Mouse (Mus musculus) CH12.LX (cell line): ENCODE data around the gene Anp32b. TPM values are rescaled to one million over a fixed set of nuclear protein-coding genes. Genes with fewer than 3 reads are reported as not detected.
A peak's percentile ranks its signal among the peaks of the same experiment; 100 is the strongest.

Experiments used
- DNase-seq: peaks from one replicate; pipeline ENCODE4 v3.0.0-alpha.2; 2013; ENCODE audit errors: extremely low read depth
- H3K27ac ChIP-seq: 2 replicates; pipeline ENCODE4 v1.5.1; 2012; ENCODE audit warnings: low read depth, mild to moderate bottlenecking, control low read depth, moderate library complexity; ENCODE audit not compliant: insufficient read depth
- H3K27me3 ChIP-seq: replicated peaks from 2 replicates; pipeline ENCODE3; 2012; ENCODE audit warnings: inconsistent platforms
- H3K36me3 ChIP-seq, 2 experiments: replicated peaks in 1 of 2; 2 replicates each; pipeline versions ENCODE3 to v1.6.1; 2012; ENCODE audit warnings: inconsistent platforms in 1 of 2, low read length in 1 of 2, mild to moderate bottlenecking in 1 of 2, mixed read lengths in 1 of 2, moderate library complexity in 1 of 2; ENCODE audit not compliant: control insufficient read depth in 1 of 2, insufficient read depth in 1 of 2
- H3K4me1 ChIP-seq, 2 experiments: 2 replicates each; pipeline ENCODE4 v1.6.1; 2012; ENCODE audit warnings: inconsistent platforms in 1 of 2, moderate library complexity in 1 of 2; ENCODE audit not compliant: insufficient read depth in 2 of 2, control insufficient read depth in 1 of 2
- H3K4me2 ChIP-seq: 2 replicates; pipeline ENCODE4 v1.6.1; 2012; ENCODE audit warnings: low read depth, mild to moderate bottlenecking, control low read depth; ENCODE audit not compliant: poor library complexity, insufficient read depth, severe bottlenecking
- H3K4me3 ChIP-seq, 3 experiments: fragments of 150-350 bp in 1 of 3; sonication (generic) in 1 of 3; replicated peaks in 1 of 3; 2 replicates each; pipeline versions ENCODE3 to v1.5.1; 2011 to 2012; ENCODE audit warnings: low read depth in 2 of 3, low read length in 2 of 3, mild to moderate bottlenecking in 2 of 3, moderate library complexity in 2 of 3, control low read depth in 1 of 3, improper control_type of control experiment in 1 of 3, inconsistent platforms in 1 of 3, mixed read lengths in 1 of 3; ENCODE audit not compliant: poor library complexity in 1 of 3
- H3K79me2 ChIP-seq: replicated peaks from 2 replicates; pipeline ENCODE4 v1.6.1; 2012; ENCODE audit warnings: mild to moderate bottlenecking, moderate library complexity; ENCODE audit not compliant: control insufficient read depth, poor library complexity, insufficient read depth, severe bottlenecking; ENCODE audit errors: extremely low read depth
- H3K9ac ChIP-seq: 2 replicates; pipeline ENCODE4 v1.6.1; 2012; ENCODE audit warnings: low read depth, mild to moderate bottlenecking, control low read depth, moderate library complexity; ENCODE audit not compliant: insufficient read depth
- H3K9me3 ChIP-seq: replicated peaks from 2 replicates; pipeline ENCODE3; 2012; ENCODE audit warnings: low read length, inconsistent platforms, mixed read lengths
- BHLHE40 ChIP-seq: IDR thresholded peaks from 2 replicates; pipeline ENCODE4 v1.6.1; 2011; ENCODE audit warnings: mild to moderate bottlenecking, low read depth, low read length, improper control_type of control experiment
- CHD1 ChIP-seq: IDR thresholded peaks from 2 replicates; pipeline ENCODE4 v1.6.1; 2012; ENCODE audit warnings: low read depth, low read length, improper control_type of control experiment, inconsistent platforms
- CHD2 ChIP-seq: IDR thresholded peaks from 2 replicates; pipeline ENCODE4 v1.6.1; 2011; ENCODE audit warnings: low read length, improper control_type of control experiment
- CTCF ChIP-seq, 2 experiments: IDR thresholded peaks in 1 of 2; conservative IDR thresholded peaks in 1 of 2; 2 replicates each; pipeline ENCODE4 v1.5.1; 2011 to 2012; ENCODE audit warnings: low read depth in 2 of 2, low read length in 2 of 2, improper control_type of control experiment in 1 of 2, inconsistent platforms in 1 of 2, mild to moderate bottlenecking in 1 of 2, moderate library complexity in 1 of 2
- ELF1 ChIP-seq: IDR thresholded peaks from 2 replicates; pipeline ENCODE4 v1.6.1; 2014; ENCODE audit warnings: low read depth, mild to moderate bottlenecking, inconsistent platforms, low read length, improper control_type of control experiment
- ETS1 ChIP-seq: conservative IDR thresholded peaks from 2 replicates; pipeline ENCODE4 v1.6.1; 2012; ENCODE audit warnings: low read depth, mild to moderate bottlenecking, inconsistent platforms, low read length, improper control_type of control experiment, moderate library complexity
- HCFC1 ChIP-seq: IDR thresholded peaks from 2 replicates; pipeline ENCODE4 v1.6.1; 2012; ENCODE audit warnings: low read depth, mild to moderate bottlenecking, inconsistent platforms, low read length, improper control_type of control experiment
- IRF4 ChIP-seq: IDR thresholded peaks from 2 replicates; pipeline ENCODE4 v1.6.1; 2014; ENCODE audit warnings: low read depth, mild to moderate bottlenecking, inconsistent platforms, low read length, improper control_type of control experiment
- JUN ChIP-seq: IDR thresholded peaks from 2 replicates; pipeline ENCODE4 v1.6.1; 2011; ENCODE audit warnings: low read depth, mild to moderate bottlenecking, low read length, improper control_type of control experiment, moderate library complexity; ENCODE audit not compliant: insufficient read depth
- MAX ChIP-seq: IDR thresholded peaks from 2 replicates; pipeline ENCODE4 v1.6.1; 2011; ENCODE audit warnings: low read length, improper control_type of control experiment
- MXI1 ChIP-seq: IDR thresholded peaks from 2 replicates; pipeline ENCODE4 v1.6.1; 2011; ENCODE audit warnings: mild to moderate bottlenecking, low read depth, low read length, improper control_type of control experiment
- MYC ChIP-seq: IDR thresholded peaks from 2 replicates; pipeline ENCODE4 v1.6.1; 2011; ENCODE audit warnings: low read depth, mild to moderate bottlenecking, improper control_type of control experiment, low read length
- NELFE ChIP-seq: IDR thresholded peaks from 2 replicates; pipeline ENCODE4 v1.6.1; 2011; ENCODE audit warnings: low read depth, low read length, improper control_type of control experiment
- PAX5 ChIP-seq: IDR thresholded peaks from 2 replicates; pipeline ENCODE4 v1.6.1; 2012; ENCODE audit warnings: low read length, inconsistent platforms, mixed read lengths
- POLR2A ChIP-seq: IDR thresholded peaks from 2 replicates; pipeline ENCODE4 v1.6.1; 2011; ENCODE audit warnings: low read depth, mild to moderate bottlenecking, improper control_type of control experiment, low read length
- SIN3A ChIP-seq: IDR thresholded peaks from 2 replicates; pipeline ENCODE4 v1.6.1; 2012; ENCODE audit warnings: low read length, improper control_type of control experiment, inconsistent platforms
- TBP ChIP-seq: conservative IDR thresholded peaks from 2 replicates; pipeline ENCODE4 v1.6.1; 2011; ENCODE audit warnings: low read depth, low read length, improper control_type of control experiment
- TCF12 ChIP-seq: IDR thresholded peaks from 2 replicates; pipeline ENCODE4 v1.6.1; 2014; ENCODE audit warnings: low read depth, mild to moderate bottlenecking, inconsistent platforms, low read length, improper control_type of control experiment
- UBTF ChIP-seq: IDR thresholded peaks from 2 replicates; pipeline ENCODE4 v1.6.1; 2012; ENCODE audit warnings: low read depth, mild to moderate bottlenecking, inconsistent platforms, low read length, improper control_type of control experiment, moderate library complexity
- USF1 ChIP-seq: IDR thresholded peaks from 2 replicates; pipeline ENCODE4 v1.6.1; 2014; ENCODE audit warnings: low read depth, mild to moderate bottlenecking, inconsistent platforms, low read length, improper control_type of control experiment
- USF2 ChIP-seq: conservative IDR thresholded peaks from 2 replicates; pipeline ENCODE4 v1.6.1; 2011; ENCODE audit warnings: low read depth, low read length, improper control_type of control experiment
- ZNF384 ChIP-seq: IDR thresholded peaks from 2 replicates; pipeline ENCODE4 v1.6.1; 2012; ENCODE audit warnings: low read depth, low read length, improper control_type of control experiment, inconsistent platforms
- dilution Hi-C: fragments of 300-500 bp; cut with MboI; formaldehyde crosslinking; loops from 2 replicates; pipeline ENCODE4 v1.14.3; 2020; ENCODE audit warnings: low sequenced_read_pairs; ENCODE audit not compliant: extremely low pct_unique_long_range_greater_than_20kb, extremely low pct_ligation_motif_present
- in situ Hi-C: fragments of 300-500 bp; cut with MboI; formaldehyde crosslinking; loops from 3 replicates; pipeline ENCODE4 v1.14.3; 2019; ENCODE audit warnings: low sequenced_read_pairs, low pct_ligation_motif_present, low pct_unique_long_range_greater_than_20kb, mixed read lengths
- polyA plus RNA-seq: library from polyadenylated mRNA; unstranded; fragments of >175 nt; gene quantifications from 2 replicates; pipeline ENCODE4 v1.2.1, GENCODE M21; 2012; ENCODE audit warnings: low read depth; ENCODE audit not compliant: insufficient read length
- total RNA-seq, 2 experiments: library from RNA; depleted of rRNA; stranded (reverse); fragments of 300-350 nt in 1 of 2; fragments of >200 nt in 1 of 2; gene quantifications; 2 replicates each; pipeline ENCODE4 v1.2.3; 2012 to 2014

Gene Anp32b
- total and polyA plus RNA-seq, 3 experiments: 29.4 to 864 (median 37.5) TPM

- in situ Hi-C loops: no loop called here
- no peaks in the 10 kb centered on the region for H3K27me3 ChIP-seq
- H3K4me3 ChIP-seq: peak overlapping the region; percentile 61 to 96 (median 80)
- H3K4me1 ChIP-seq: peaks cover 15 to 44% of the 10 kb centered on the region in 2 experiments
- H3K9me3 ChIP-seq: no peaks in the 10 kb centered on the region
- H3K9ac ChIP-seq: peak overlapping the region; percentile 100
- H3K36me3 ChIP-seq: peaks cover 0 to 19% of the 10 kb centered on the region in 2 experiments
- H3K4me2 ChIP-seq: peak overlapping the region; percentile 88
- peak overlapping the region; percentile 93 for H3K27ac ChIP-seq
- peaks cover 52% of the 10 kb centered on the region for H3K79me2 ChIP-seq
- dilution Hi-C loops: no loop called here
- DNase-seq: peak; percentile 47
- TF ChIP-seq ELF1 (0 out of 2 replicates have a peak, but pooled peaks have one; percentile 6), IRF4 (no peak), TCF12 (peak; percentile 18; the same call in 1 of the 2 replicates), HCFC1 (no peak), ZNF384 (peak; percentile 59; the same call in 1 of the 2 replicates), NELFE (0 out of 2 replicates have a peak, but pooled peaks have one; percentile 3), SIN3A (peak; percentile 66), CHD2 (0 out of 2 replicates have a peak, but pooled peaks have one; percentile 17)
These were observed 1.2 kb downstream of the Anp32b start for GRCm38 (mm10) chr4:46451758-46452480.

GRCm38 (mm10) chr4:46452481-46452850 lies 1.8 kb downstream of the Anp32b start:
- in situ Hi-C loops (no loop called here), dilution Hi-C loops (no loop called here)
- H3K4me2 ChIP-seq: peak overlapping the region; percentile 88
- peaks cover 18 to 49% of the 10 kb centered on the region in 2 experiments for H3K4me1 ChIP-seq
- DNase-seq: peak; percentile 89
- H3K4me3 ChIP-seq: peak overlapping the region; percentile 61 to 96 (median 80)
- no peaks in the 10 kb centered on the region for H3K9me3 ChIP-seq
- no peaks in the 10 kb centered on the region for H3K27me3 ChIP-seq
- TF ChIP-seq ELF1: no peak; the same call in 1 of the 2 replicates
- peak; percentile 65 for TF ChIP-seq USF2
- peak; percentile 50; the same call in 1 of the 2 replicates for TF ChIP-seq SIN3A
- peak; percentile 65 for TF ChIP-seq POLR2A
- peak; percentile 54 for TF ChIP-seq ETS1
- TF ChIP-seq MAX: peak; percentile 100
- peak; percentile 68 for TF ChIP-seq USF1
- no peak for TF ChIP-seq PAX5
- peak; percentile 99 for TF ChIP-seq BHLHE40
- TF ChIP-seq HCFC1: peak; percentile 13; the same call in 1 of the 2 replicates
- peak; percentile 41 for TF ChIP-seq TCF12
- peak; percentile 95 for TF ChIP-seq MXI1
- TF ChIP-seq MYC: peak; percentile 100
- no peak for TF ChIP-seq CTCF (conservative IDR thresholded peaks at IDR 0.05 in 1 of 2, IDR thresholded peaks at IDR 0.05 in 1 of 2; ENCODE audit: low read depth in 2 of 2, low read length in 2 of 2)
- TF ChIP-seq TBP: peak; percentile 78
- no peak for TF ChIP-seq UBTF
- no peak for TF ChIP-seq CHD1
- no peak; the same call in 1 of the 2 replicates for TF ChIP-seq JUN
- peak overlapping the region; percentile 93 for H3K27ac ChIP-seq
- peaks cover 0 to 24% of the 10 kb centered on the region in 2 experiments for H3K36me3 ChIP-seq
- peaks cover 57% of the 10 kb centered on the region for H3K79me2 ChIP-seq
- peak overlapping the region; percentile 100 for H3K9ac ChIP-seq
